Mouse (Mus musculus) central nervous system, embryonic 14 days (tissue): ENCODE results near the gene Il15. TPM values are rescaled to one million over a fixed set of nuclear protein-coding genes. Genes with fewer than 3 reads are reported as not detected.

Experiments used
- polyA plus RNA-seq: library from polyadenylated mRNA; depleted of rRNA; stranded (reverse); fragments of >200 nt; gene quantifications from 2 replicates; pipeline ENCODE4 v1.2.3, GENCODE M21; 2012; rRNA removed

The Il15 gene
- polyA plus RNA-seq = 0.91 and 1.5 TPM in 2 replicates

DNA sequence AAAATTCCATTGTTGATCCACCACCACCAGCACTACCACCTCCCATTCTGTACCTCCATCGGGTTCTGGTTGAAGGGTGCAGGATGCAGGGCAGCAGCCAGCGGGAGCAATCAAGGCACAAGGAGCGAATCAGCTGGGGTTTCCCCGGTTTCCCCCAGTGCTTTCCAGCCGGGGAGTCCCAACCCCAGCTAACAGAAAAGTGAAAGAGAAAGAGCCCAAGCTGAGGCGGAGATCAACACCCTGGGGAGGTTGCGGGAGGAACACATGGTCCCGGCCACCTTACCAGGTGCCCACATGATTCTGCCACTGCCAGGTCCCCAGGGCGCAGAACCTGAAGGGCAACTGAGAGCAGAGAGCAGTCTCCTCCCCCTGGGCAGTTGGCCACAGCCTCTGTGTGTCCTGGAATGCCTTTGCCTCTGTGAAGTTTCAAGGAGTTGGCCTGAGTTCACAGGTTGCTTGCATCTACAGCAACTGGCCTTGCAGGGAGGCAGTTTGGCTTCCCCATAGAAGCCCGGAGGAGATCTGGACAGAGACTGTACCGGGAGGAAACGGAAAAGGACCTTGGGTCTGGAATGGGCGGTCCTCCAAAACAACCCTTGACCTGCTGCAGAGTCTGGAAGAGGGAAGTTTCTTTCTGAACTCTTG lies at the start of gene Il15:
TSS of gene Il15 (minus strand) at position 537 of the 645 bp plus-strand sequence.

